Mouse (Mus musculus): Measurements from ENCODE around the gene Mrgprh.

The Mrgprh gene

DNA sequence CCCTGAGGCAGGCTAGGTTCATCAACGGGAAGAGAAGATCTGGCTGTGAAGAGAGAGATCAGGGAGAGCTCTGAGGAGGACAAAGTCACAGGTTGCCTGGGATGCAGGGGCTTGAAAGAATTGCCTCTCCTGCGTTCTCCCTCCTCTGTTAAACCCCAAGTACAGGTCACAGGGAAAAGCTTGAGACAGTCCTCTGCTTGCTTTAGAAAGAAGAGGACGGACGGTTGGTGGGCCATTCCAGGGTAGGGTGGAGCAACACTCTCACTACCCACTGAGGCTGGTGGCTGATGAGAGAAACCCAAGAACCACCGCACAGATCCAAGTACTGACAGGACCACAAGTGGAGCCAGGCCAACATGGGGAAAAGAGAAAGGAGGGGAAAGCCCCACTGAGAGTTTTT is at the start of gene Mrgprh:
Gene Mrgprh, plus strand, starts transcription at position 301 of the 400 bp plus-strand sequence.
- no peak for DNase-seq (ENCODE audit: inconsistent age in 2 of 2, low spot score in 1 of 2)

GRCm38 (mm10) chr17:12830351-12830750 is 45.5 kb upstream of the Mrgprh start:
- no peak for DNase-seq (ENCODE audit: inconsistent age in 2 of 2, low spot score in 1 of 2)

GRCm38 (mm10) chr17:12832231-12832630 is 43.6 kb upstream of the Mrgprh start:
- peak; percentile 89 to 94 for DNase-seq (ENCODE audit: inconsistent age in 2 of 2, low spot score in 1 of 2)

- DNase-seq (ENCODE audit: inconsistent age in 2 of 2, low spot score in 1 of 2), result no peak
These were observed 43.2 kb upstream of the Mrgprh start for GRCm38 (mm10) chr17:12832657-12833056.

DNA sequence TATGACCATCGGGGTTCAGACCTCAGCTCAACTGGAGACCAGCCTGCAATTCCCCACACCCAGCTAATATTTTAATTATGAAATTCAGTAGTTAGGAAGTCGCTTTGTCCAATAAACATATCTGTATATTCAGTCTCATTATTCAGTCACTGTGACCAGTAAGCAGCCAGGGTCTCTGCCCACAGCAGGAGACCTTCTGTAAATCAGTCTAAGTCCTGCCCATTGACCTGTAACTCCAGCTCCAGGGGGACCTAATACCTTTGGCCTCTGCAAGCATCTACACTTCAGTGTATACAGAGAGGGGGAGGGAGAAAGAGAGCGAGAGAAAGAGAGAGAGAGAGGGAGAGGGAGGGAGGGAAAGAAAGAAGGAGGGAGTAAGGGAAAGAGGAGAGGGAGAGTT is 41.5 kb upstream of the Mrgprh start:
- no peak for DNase-seq (ENCODE audit: inconsistent age in 2 of 2, low spot score in 1 of 2)

- DNase-seq (ENCODE audit: inconsistent age in 2 of 2, low spot score in 1 of 2), result no peak
These were observed 41.0 kb upstream of the Mrgprh start for GRCm38 (mm10) chr17:12834826-12835225.

- DNase-seq (ENCODE audit: inconsistent age in 2 of 2, low spot score in 1 of 2), result peak in 1 of 2 experiments; percentile 36
These were observed 40.1 kb upstream of the Mrgprh start for GRCm38 (mm10) chr17:12835738-12836137.

DNA sequence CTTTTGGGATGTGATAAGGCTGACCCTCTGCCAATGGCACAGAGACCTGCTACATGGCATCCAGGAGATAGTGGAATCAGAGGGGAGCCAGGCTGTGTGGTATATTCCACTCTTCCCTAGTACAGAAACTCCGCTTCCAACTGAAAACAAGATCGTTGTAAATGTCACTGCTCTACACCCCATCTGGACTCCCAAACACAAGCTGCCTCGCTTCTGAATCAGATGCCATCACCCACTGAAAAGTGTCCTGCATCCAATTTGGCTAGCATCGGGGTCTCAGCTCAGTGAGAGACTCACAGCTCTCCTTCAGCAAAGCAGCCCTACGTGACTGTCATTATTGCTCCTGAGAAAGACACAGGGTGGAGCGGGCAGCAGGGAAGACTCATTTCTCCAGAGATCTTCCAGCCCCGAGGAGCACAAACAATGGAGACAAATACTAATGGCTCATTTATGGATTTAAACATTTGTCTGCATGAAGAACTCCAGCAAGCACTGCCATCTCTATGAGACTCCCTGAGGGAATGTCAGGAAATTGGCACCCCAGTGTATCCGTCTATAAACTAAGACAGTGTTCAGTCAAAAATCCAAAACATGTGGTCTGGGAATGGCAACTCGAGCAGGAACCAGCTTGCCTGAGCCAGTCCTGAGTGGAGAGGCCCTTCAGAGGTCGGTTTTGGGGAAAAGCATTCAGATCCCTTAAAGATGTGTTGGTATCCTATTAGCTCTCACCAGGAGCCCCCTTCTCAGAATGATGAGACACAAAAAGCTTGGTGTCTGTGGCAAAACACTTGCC is 36.2 kb upstream of the Mrgprh start:
- DNase-seq (ENCODE audit: inconsistent age in 2 of 2, low spot score in 1 of 2), result no peak

GRCm38 (mm10) chr17:12843826-12844225 is 32.0 kb upstream of the Mrgprh start:
- no peak for DNase-seq (ENCODE audit: inconsistent age in 2 of 2, low spot score in 1 of 2)

DNA sequence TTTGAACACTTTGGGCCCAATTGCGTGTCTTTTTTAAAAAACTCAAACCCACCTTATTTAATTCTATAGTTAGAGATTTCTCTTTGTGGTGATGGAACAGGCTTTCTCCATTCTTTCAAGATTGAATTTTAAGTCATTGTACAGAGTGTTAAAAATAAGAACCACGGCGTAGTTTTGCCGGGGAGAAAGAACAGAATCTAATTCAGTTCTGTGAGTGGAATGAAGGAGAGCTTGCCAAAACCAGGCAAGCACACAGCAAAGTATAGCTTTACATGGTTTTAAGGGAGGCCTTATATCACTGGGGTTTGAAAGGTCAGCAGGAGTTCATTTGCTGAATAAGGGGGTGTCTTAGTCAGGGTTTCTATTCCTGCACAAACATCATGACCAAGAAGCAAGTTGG is 31.3 kb upstream of the Mrgprh start:
- DNase-seq (ENCODE audit: inconsistent age in 2 of 2, low spot score in 1 of 2), result no peak

DNA sequence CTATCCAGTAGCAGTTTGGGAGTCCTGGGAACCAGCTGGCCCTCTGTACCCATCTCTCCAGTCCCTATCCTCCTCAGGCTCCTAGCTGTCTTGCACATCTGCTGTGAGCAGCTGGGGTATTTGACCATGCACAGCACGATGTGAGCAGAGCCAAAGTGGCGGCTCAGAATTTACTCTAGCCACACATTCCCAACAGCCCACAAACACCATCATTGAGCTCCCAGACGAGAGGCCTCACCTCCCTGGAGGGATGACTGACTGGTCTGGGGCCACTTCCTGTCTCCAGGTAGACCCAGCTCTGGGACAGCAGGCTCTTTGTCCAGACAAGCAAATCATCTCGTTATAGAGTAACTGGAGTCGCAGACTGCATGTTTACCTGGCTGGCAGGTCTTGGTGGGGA is 30.0 kb upstream of the Mrgprh start:
- no peak for DNase-seq (ENCODE audit: inconsistent age in 2 of 2, low spot score in 1 of 2)

GRCm38 (mm10) chr17:12846474-12846873 is 29.4 kb upstream of the Mrgprh start:
- no peak for DNase-seq (ENCODE audit: inconsistent age in 2 of 2, low spot score in 1 of 2)

DNA sequence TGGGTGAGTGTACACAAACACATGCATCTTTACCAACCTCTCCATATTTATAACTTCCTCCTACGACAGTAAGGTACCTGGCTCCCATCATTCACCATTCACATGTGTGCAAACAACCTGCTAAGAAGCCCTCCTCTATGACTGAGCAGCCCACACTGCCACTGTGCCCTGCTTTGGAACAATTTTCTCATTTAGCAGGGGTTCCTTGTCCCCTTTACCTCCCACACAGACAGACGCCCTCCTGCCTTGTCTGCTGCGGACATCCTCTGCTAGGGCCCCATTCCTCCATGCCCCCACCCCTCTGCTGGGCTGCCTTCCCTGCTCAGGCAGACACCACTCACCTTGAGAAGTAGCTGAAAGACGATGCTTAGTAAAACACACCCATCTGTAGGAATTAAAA is 28.1 kb upstream of the Mrgprh start:
- DNase-seq (ENCODE audit: inconsistent age in 2 of 2, low spot score in 1 of 2), result no peak

GRCm38 (mm10) chr17:12849778-12850382 is 26.0 kb upstream of the Mrgprh start:
- peak; percentile 30 to 39 for DNase-seq (ENCODE audit: inconsistent age in 2 of 2, low spot score in 1 of 2)

DNA sequence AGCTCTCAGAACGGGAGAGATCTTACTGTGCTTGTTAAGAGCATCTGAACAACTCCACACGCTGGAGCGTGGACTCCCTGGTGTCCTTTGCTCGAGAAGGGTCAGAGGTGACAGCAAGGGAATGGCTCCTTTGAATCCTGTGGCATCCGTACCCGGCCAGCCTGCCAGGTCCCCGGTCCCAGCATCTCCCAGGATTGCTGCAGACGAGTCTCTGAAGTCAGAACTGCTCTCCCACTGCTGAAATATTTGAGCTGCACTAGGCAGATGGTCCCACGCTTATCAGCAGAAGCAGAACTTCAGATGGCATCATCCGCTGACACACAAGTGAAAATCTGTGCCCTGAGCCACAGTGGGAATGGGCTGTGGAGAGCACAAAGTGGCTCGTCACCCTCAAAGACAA is 24.1 kb upstream of the Mrgprh start:
- DNase-seq (ENCODE audit: inconsistent age in 2 of 2, low spot score in 1 of 2), result no peak

- DNase-seq (ENCODE audit: inconsistent age in 2 of 2, low spot score in 1 of 2), result no peak
These were observed 22.0 kb upstream of the Mrgprh start for GRCm38 (mm10) chr17:12853821-12854220.

- DNase-seq (ENCODE audit: inconsistent age in 2 of 2, low spot score in 1 of 2), result no peak
These were observed 21.4 kb upstream of the Mrgprh start for GRCm38 (mm10) chr17:12854386-12854785.

- no peak for DNase-seq (ENCODE audit: inconsistent age in 2 of 2, low spot score in 1 of 2)
These were observed 18.4 kb upstream of the Mrgprh start for GRCm38 (mm10) chr17:12857395-12857794.

- DNase-seq (ENCODE audit: inconsistent age in 2 of 2, low spot score in 1 of 2), result peak in 1 of 2 experiments; percentile 35
These were observed 17.8 kb upstream of the Mrgprh start for GRCm38 (mm10) chr17:12858072-12858471.

- DNase-seq (ENCODE audit: inconsistent age in 2 of 2, low spot score in 1 of 2), result no peak
These were observed 16.8 kb upstream of the Mrgprh start for GRCm38 (mm10) chr17:12859006-12859520.

DNA sequence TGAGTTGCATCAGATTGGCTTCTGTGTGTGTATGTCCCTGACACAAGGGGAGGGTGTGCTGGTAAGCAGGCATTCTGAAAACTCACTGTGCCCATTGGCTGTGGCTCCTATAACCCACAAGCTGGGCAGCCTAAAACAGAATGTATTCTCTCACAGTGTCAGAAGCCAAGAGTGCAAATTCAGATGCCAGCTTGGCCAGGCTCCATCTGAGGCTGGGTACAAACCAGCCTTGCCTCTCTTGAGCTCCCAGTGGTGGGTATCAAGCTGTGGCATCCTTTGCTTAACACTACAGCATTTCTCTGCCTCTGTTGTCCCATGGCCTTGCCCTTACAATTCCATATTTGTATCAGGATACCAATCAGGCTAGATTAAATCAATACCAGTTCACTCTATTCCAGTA is 11.7 kb upstream of the Mrgprh start:
- DNase-seq (ENCODE audit: inconsistent age in 2 of 2, low spot score in 1 of 2), result no peak

GRCm38 (mm10) chr17:12865407-12865806 is 10.4 kb upstream of the Mrgprh start:
- DNase-seq (ENCODE audit: inconsistent age in 2 of 2, low spot score in 1 of 2), result no peak

Data from adrenal gland, adult (tissue).